15 mouse cellular contexts compared by ENCODE assay signal in the genomic region with DNA sequence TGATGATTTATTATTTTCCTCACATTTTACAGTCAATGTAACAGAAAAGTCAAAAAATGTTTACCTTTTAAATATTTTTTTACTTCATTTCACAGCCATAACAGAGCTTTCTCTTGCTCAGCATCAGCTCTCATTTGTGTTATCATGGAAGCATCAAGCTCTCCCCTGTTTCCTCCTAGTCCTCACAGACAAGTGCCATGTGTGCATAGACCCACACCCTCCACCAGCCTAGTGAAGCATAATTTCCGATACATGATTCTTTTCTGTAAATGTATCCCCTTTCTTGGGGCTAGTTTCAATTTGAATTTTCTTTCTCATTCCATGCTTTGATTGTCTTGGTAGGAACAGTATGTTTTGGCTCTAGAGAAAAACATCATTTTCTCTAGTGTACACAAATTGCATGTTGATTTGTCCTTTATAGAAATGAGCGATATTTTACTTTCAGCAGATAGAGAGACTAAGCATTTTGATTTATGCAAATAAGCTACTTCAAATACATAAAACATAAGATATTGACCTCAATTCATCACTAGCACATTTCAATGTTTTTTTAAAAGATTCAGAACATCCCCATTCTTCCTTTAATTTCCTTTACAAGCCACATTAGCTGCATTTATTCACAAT.
"Had no signal": no experiment of that assay in that cellular context is flagged by ENCODE, and none has a peak within 500 bp of the region (broad histone marks: within the 10 kb centered on the region; RNA-seq: fewer than 3 reads in every experiment).

No protein-coding gene starts in this region.

- H3K36me3 ChIP-seq: liver, embryonic 13.5 days; midbrain, embryonic 12.5 days had no signal

- H3K9ac ChIP-seq: liver, embryonic 13.5 days; midbrain, embryonic 12.5 days had no signal

- H3K4me1 ChIP-seq: liver, embryonic 13.5 days; midbrain, embryonic 12.5 days had no signal

- DNase-seq: kidney, adult 2 months; kidney, postnatal 25 days; layer of hippocampus, adult 9-11 months; layer of hippocampus, postnatal 36 days; liver, embryonic 13.5 days; lung, adult 2 months; lung, postnatal 14 days; lung, postnatal 4 days; thymus, adult 2 months; thymus, postnatal 14 days; thymus, postnatal 4 days had no signal

- H3K9me3 ChIP-seq: liver, embryonic 13.5 days; midbrain, embryonic 12.5 days had no signal

- H3K27ac ChIP-seq: kidney, postnatal 0 days; layer of hippocampus, adult 2 months; left cerebral cortex, adult 2 months; liver, embryonic 13.5 days; midbrain, embryonic 12.5 days had no signal

- H3K4me2 ChIP-seq: liver, embryonic 13.5 days; midbrain, embryonic 12.5 days had no signal

- H3K27me3 ChIP-seq: liver, embryonic 13.5 days; midbrain, embryonic 12.5 days had no signal

- H3K4me3 ChIP-seq: layer of hippocampus, adult 2 months; left cerebral cortex, adult 2 months; liver, embryonic 13.5 days; midbrain, embryonic 12.5 days had no signal
